Mouse (Mus musculus) splenic B cell, adult 2 months (primary cell): Measurements from ENCODE around the gene Dapp1.
"Not testable (repeated sequence)": the region's sequence is repeated elsewhere in the genome, so short reads cannot be mapped to it uniquely, and the experiment has no call there.

Source experiments
- DNase-seq: peaks from one replicate; pipeline ENCODE4 v3.0.0-alpha.2; 2011; ENCODE audit warnings: low read depth, low spot score
- H3K27me3 ChIP-seq: 2 replicates; pipeline ENCODE4 v1.6.1; 2012; ENCODE audit warnings: mild to moderate bottlenecking, low read length, moderate library complexity, mixed read lengths; ENCODE audit not compliant: control insufficient read depth, poor library complexity, insufficient read depth, severe bottlenecking
- H3K36me3 ChIP-seq: 2 replicates; pipeline ENCODE4 v1.6.1; 2012; ENCODE audit warnings: mild to moderate bottlenecking, low read length, moderate library complexity, mixed read lengths; ENCODE audit not compliant: control insufficient read depth, poor library complexity, insufficient read depth, severe bottlenecking

Gene Dapp1

GRCm38 (mm10) chr3:137975435-137975834 is 5.9 kb downstream of the Dapp1 start:
- Histone ChIP-seq H3K27me3 (no peaks in the 10 kb centered on the region), H3K36me3 (peaks cover 7% of the 10 kb centered on the region; the same call in 1 of the 2 replicates)
- DNase-seq: no peak

- DNase-seq: no peak
- H3K36me3 ChIP-seq: peaks cover 7% of the 10 kb centered on the region; the same call in 1 of the 2 replicates
- no peaks in the 10 kb centered on the region for H3K27me3 ChIP-seq
These were observed 7.0 kb downstream of the Dapp1 start for GRCm38 (mm10) chr3:137974306-137974705.

GRCm38 (mm10) chr3:137972989-137973388 is 8.4 kb downstream of the Dapp1 start:
- DNase-seq: no peak
- Histone ChIP-seq H3K36me3 (peaks cover 7% of the 10 kb centered on the region; the same call in 1 of the 2 replicates), H3K27me3 (no peaks in the 10 kb centered on the region)

GRCm38 (mm10) chr3:137972224-137972623 is 9.1 kb downstream of the Dapp1 start:
- Histone ChIP-seq H3K36me3 (peaks cover 7% of the 10 kb centered on the region; the same call in 1 of the 2 replicates), H3K27me3 (no peaks in the 10 kb centered on the region)
- DNase-seq: no peak

- Histone ChIP-seq H3K27me3 (no peaks in the 10 kb centered on the region), H3K36me3 (0 out of 2 replicates have a peak, but pooled peaks cover 11% of the 10 kb centered on the region)
- no peak for DNase-seq
These were observed 11.4 kb downstream of the Dapp1 start for GRCm38 (mm10) chr3:137969951-137970350.

- Histone ChIP-seq H3K27me3 (no peaks in the 10 kb centered on the region), H3K36me3 (0 out of 2 replicates have a peak, but pooled peaks cover 12% of the 10 kb centered on the region)
- no peak for DNase-seq
These were observed 12.4 kb downstream of the Dapp1 start for GRCm38 (mm10) chr3:137968820-137969486.

GRCm38 (mm10) chr3:137968105-137968819 is 13.1 kb downstream of the Dapp1 start:
- Histone ChIP-seq H3K36me3 (0 out of 2 replicates have a peak, but pooled peaks cover 13% of the 10 kb centered on the region), H3K27me3 (no peaks in the 10 kb centered on the region)
- no peak for DNase-seq

GRCm38 (mm10) chr3:137964014-137964413 is 17.3 kb downstream of the Dapp1 start:
- peak; percentile 39 for DNase-seq
- H3K27me3 ChIP-seq: not testable (repeated sequence)
- peaks cover 19% of the 10 kb centered on the region; the same call in 1 of the 2 replicates for H3K36me3 ChIP-seq

GRCm38 (mm10) chr3:137963508-137963907 is 17.8 kb downstream of the Dapp1 start:
- peak; percentile 77 for DNase-seq
- Histone ChIP-seq H3K36me3 (peaks cover 19% of the 10 kb centered on the region; the same call in 1 of the 2 replicates), H3K27me3 (no peaks in the 10 kb centered on the region)

GRCm38 (mm10) chr3:137961736-137962385 is 19.5 kb downstream of the Dapp1 start:
- DNase-seq: no peak
- H3K36me3 ChIP-seq: peaks cover 19% of the 10 kb centered on the region; the same call in 1 of the 2 replicates
- no peaks in the 10 kb centered on the region for H3K27me3 ChIP-seq

GRCm38 (mm10) chr3:137959456-137959855 is 21.9 kb downstream of the Dapp1 start:
- no peak for DNase-seq
- Histone ChIP-seq H3K36me3 (peaks cover 9% of the 10 kb centered on the region; the same call in 1 of the 2 replicates), H3K27me3 (no peaks in the 10 kb centered on the region)

GRCm38 (mm10) chr3:137958352-137958751 is 23.0 kb downstream of the Dapp1 start:
- no peak for DNase-seq
- peaks cover 6% of the 10 kb centered on the region; the same call in 1 of the 2 replicates for H3K36me3 ChIP-seq
- no peaks in the 10 kb centered on the region for H3K27me3 ChIP-seq

- Histone ChIP-seq H3K27me3 (no peaks in the 10 kb centered on the region), H3K36me3 (peaks cover 6% of the 10 kb centered on the region; the same call in 1 of the 2 replicates)
- DNase-seq: no peak
These were observed 23.5 kb downstream of the Dapp1 start for GRCm38 (mm10) chr3:137957864-137958263.

GRCm38 (mm10) chr3:137955560-137956081 is 25.7 kb downstream of the Dapp1 start:
- DNase-seq: peak; percentile 54
- peaks cover 3% of the 10 kb centered on the region; the same call in 1 of the 2 replicates for H3K36me3 ChIP-seq
- no peaks in the 10 kb centered on the region for H3K27me3 ChIP-seq
